Mouse (Mus musculus) heart, adult 2 months (tissue): ENCODE results near the gene Ercc1.

Experiments used
- CTCF ChIP-seq: fragments of 200-600 bp; IDR thresholded peaks from 2 replicates; pipeline ENCODE4 v1.8.1; 2022; ENCODE audit warnings: antibody characterized with exemption, mild to moderate bottlenecking, moderate library complexity
- EP300 ChIP-seq: fragments of 200-500 bp; IDR thresholded peaks from 2 replicates; pipeline ENCODE4 v1.6.1; 2011; ENCODE audit warnings: low read depth, low read length, control low read depth; ENCODE audit not compliant: insufficient read depth

DNA sequence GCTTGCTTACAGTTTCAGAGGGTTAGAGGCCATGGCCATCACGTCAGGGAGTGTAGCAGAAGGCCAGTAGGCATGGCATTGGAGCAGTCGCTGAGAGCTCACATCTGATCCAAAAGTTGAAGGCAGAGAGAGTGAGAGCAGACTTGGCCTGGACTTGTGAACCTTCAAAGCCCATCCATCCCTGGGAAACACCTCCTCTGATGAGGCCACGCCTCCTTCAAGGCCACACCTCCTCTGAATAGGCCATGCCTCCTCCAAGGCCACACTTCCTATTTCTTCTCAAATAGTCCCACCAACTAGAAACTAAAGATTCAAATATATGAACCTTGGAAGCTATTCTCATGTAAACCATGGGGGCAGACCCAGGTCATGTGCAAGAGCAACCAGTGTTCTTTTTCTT is 9.0 kb upstream of the Ercc1 start:
- TF ChIP-seq CTCF (no peak), EP300 (no peak)
